Mouse (Mus musculus): ENCODE measurements around the gene Icmt. TPM values are rescaled to one million over a fixed set of nuclear protein-coding genes. Genes with fewer than 3 reads are reported as not detected.
A peak's percentile ranks its signal among the peaks of the same experiment; 100 is the strongest.

The Icmt gene
- polyA plus RNA-seq, 1 experiment from 2014 or later: 20.1 TPM

DNA sequence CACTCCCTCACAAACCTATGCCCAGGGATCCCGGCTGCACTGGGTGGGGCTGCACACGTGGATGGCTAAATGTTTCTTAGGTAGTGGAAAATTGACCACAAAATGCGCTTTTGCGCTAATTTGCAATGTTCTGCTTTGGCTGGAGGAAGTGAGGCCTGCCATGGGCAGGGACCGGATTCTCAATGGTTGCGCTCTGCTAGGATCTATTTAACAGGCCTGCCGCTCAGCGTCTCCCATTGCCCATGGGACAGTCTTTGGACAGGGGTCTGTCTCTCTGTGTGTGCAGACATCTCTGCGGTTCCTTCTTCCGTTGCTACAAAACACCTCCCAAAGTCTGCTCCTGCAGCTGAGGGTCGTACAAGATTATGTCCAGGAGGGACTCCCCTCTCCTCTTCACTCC is 6.0 kb upstream of the Icmt start:
- Histone ChIP-seq H3K9me3 (replicated peaks; ENCODE audit: control insufficient read depth, low read length) (no peaks in the 10 kb centered on the region), H3K4me2 (ENCODE audit: low read depth, low read length) (0 out of 2 replicates have a peak overlapping the region, but pooled peaks have one; percentile 41), H3K27me3 (ENCODE audit: control insufficient read depth, insufficient read depth, low read length) (peaks cover 63% of the 10 kb centered on the region), H3K27ac (ENCODE audit: low read length) (no peak overlapping the region), H3K4me3 (replicated peaks; ENCODE audit: low read length) (no peak overlapping the region), H3K4me1 (ENCODE audit: control insufficient read depth, insufficient read depth, low read length) (peaks cover 28% of the 10 kb centered on the region; the same call in 1 of the 2 replicates), H3K9ac (ENCODE audit: low read length) (no peak overlapping the region), H3K36me3 (ENCODE audit: control insufficient read depth, insufficient read depth, low read length) (no peaks in the 10 kb centered on the region)
- ATAC-seq (ENCODE audit: insufficient read depth, low FRiP score): no peak
- WGBS: 31% methylated on average over 11 of the region's 11 CpGs

- Histone ChIP-seq H3K4me3 (replicated peaks; ENCODE audit: low read length) (peak within 1 kb of the TSS; percentile 25), H3K4me2 (ENCODE audit: low read depth, low read length) (peak within 1 kb of the TSS; percentile 41), H3K9me3 (replicated peaks; ENCODE audit: control insufficient read depth, low read length) (no peaks in the 10 kb centered on the region), H3K9ac (ENCODE audit: low read length) (no peak within 1 kb of the TSS), H3K27me3 (ENCODE audit: control insufficient read depth, insufficient read depth, low read length) (peaks cover 57% of the 10 kb centered on the region), H3K36me3 (ENCODE audit: control insufficient read depth, insufficient read depth, low read length) (no peaks in the 10 kb centered on the region), H3K27ac (ENCODE audit: low read length) (no peak within 1 kb of the TSS), H3K4me1 (ENCODE audit: control insufficient read depth, insufficient read depth, low read length) (peaks cover 22% of the 10 kb centered on the region; the same call in 1 of the 2 replicates)
- no peak for ATAC-seq (ENCODE audit: insufficient read depth, low FRiP score)
- WGBS: 32% methylated on average over 6 of the region's 6 CpGs
Observed at GRCm38 (mm10) chr4:152291562-152291961, 5.5 kb upstream of the Icmt start, which contains the start of gene Hes3. TSS of gene Hes3 (minus strand) at chr4:152291662.

- no peak overlapping the region for H3K9ac ChIP-seq (ENCODE audit: low read length)
- H3K4me2 ChIP-seq (ENCODE audit: low read depth, low read length): no peak overlapping the region
- no peak for ATAC-seq (ENCODE audit: insufficient read depth, low FRiP score)
- no peaks in the 10 kb centered on the region for H3K36me3 ChIP-seq (ENCODE audit: control insufficient read depth, insufficient read depth, low read length)
- H3K27ac ChIP-seq (ENCODE audit: low read length): no peak overlapping the region
- H3K4me3 ChIP-seq (replicated peaks; ENCODE audit: low read length): no peak overlapping the region
- no peaks in the 10 kb centered on the region for H3K9me3 ChIP-seq (replicated peaks; ENCODE audit: control insufficient read depth, low read length)
- peaks cover 51% of the 10 kb centered on the region for H3K27me3 ChIP-seq (ENCODE audit: control insufficient read depth, insufficient read depth, low read length)
- H3K4me1 ChIP-seq (ENCODE audit: control insufficient read depth, insufficient read depth, low read length): peaks cover 22% of the 10 kb centered on the region; the same call in 1 of the 2 replicates
- WGBS: 15% methylated on average over 12 of the region's 12 CpGs
Observed at GRCm38 (mm10) chr4:152292102-152292765, 4.8 kb upstream of the Icmt start.

- no peak for ATAC-seq (ENCODE audit: insufficient read depth, low FRiP score)
- H3K27ac ChIP-seq (ENCODE audit: low read length): no peak overlapping the region
Observed at GRCm38 (mm10) chr4:152294188-152294929, 2.7 kb upstream of the Icmt start.

DNA sequence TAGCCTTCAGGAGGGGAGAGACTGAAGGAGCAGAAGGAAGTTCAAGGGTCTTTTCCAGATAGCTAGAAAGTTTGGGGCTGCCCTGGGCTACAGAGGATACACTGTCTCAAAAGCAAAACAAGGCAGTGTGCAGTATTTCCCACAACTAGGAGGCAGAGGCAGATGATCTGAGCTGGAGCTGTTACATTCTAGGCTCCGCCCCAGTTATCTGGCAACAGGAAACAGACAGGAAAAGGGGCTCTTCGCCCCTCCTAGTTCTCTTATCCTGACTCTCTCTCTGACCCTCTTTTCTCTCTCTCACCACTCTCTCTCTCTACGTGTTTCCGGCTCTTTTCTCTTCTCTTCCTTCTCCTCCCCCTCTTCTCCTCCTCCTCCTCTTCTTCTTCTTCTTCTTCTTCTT is 1.1 kb upstream of the Icmt start:
- no peak for ATAC-seq (ENCODE audit: insufficient read depth, low FRiP score)
- Histone ChIP-seq H3K4me2 (ENCODE audit: low read depth, low read length) (no peak overlapping the region), H3K4me1 (ENCODE audit: control insufficient read depth, insufficient read depth, low read length) (peaks cover 25% of the 10 kb centered on the region), H3K4me3 (replicated peaks; ENCODE audit: low read length) (no peak overlapping the region), H3K36me3 (ENCODE audit: control insufficient read depth, insufficient read depth, low read length) (no peaks in the 10 kb centered on the region), H3K27ac (ENCODE audit: low read length) (peak overlapping the region; percentile 31; the same call in 1 of the 2 replicates), H3K27me3 (ENCODE audit: control insufficient read depth, insufficient read depth, low read length) (peaks cover 22% of the 10 kb centered on the region), H3K9ac (ENCODE audit: low read length) (no peak overlapping the region), H3K9me3 (replicated peaks; ENCODE audit: control insufficient read depth, low read length) (no peaks in the 10 kb centered on the region)
- WGBS: 38% methylated on average over 4 of the region's 4 CpGs

More at GRCm38 (mm10) chr4:152294188-152294929, 2.7 kb upstream of the Icmt start:
- peaks cover 35% of the 10 kb centered on the region for H3K4me1 ChIP-seq (ENCODE audit: control insufficient read depth, insufficient read depth, low read length)
- no peak overlapping the region for H3K9ac ChIP-seq (ENCODE audit: low read length)
- 51% methylated on average over 10 of the region's 10 CpGs for WGBS
- H3K4me3 ChIP-seq (replicated peaks; ENCODE audit: low read length): no peak overlapping the region
- peaks cover 36% of the 10 kb centered on the region for H3K27me3 ChIP-seq (ENCODE audit: control insufficient read depth, insufficient read depth, low read length)
- H3K36me3 ChIP-seq (ENCODE audit: control insufficient read depth, insufficient read depth, low read length): no peaks in the 10 kb centered on the region
- no peaks in the 10 kb centered on the region for H3K9me3 ChIP-seq (replicated peaks; ENCODE audit: control insufficient read depth, low read length)
- H3K4me2 ChIP-seq (ENCODE audit: low read depth, low read length): no peak overlapping the region

DNA sequence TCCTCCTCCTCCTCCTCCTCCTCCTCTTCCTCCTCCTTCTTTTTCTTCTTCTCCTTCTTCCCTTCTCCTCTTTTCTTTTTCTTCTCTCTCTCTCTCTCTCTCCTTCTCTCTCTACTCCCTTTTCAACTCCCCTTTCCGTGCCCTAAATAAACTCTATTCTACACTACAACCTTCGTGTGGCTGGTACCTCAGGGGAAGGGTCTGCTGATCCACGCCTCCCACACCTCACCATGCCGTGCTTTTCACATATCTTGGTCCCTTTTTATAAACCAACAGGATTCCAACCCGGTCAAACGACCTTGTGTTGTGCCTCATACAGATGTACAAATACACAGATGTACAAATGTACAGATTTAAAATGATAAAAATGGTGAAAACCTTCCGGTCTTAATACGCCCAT is 656 bp upstream of the Icmt start:
- H3K36me3 ChIP-seq (ENCODE audit: control insufficient read depth, insufficient read depth, low read length): no peaks in the 10 kb centered on the region
- H3K27me3 ChIP-seq (ENCODE audit: control insufficient read depth, insufficient read depth, low read length): peaks cover 17% of the 10 kb centered on the region
- peak overlapping the region; percentile 94 for H3K4me3 ChIP-seq (replicated peaks; ENCODE audit: low read length)
- H3K9me3 ChIP-seq (replicated peaks; ENCODE audit: control insufficient read depth, low read length): no peaks in the 10 kb centered on the region
- peak overlapping the region; percentile 59 for H3K4me2 ChIP-seq (ENCODE audit: low read depth, low read length)
- H3K9ac ChIP-seq (ENCODE audit: low read length): peak overlapping the region; percentile 73
- WGBS: 10% methylated on average over 8 of the region's 8 CpGs
- H3K4me1 ChIP-seq (ENCODE audit: control insufficient read depth, insufficient read depth, low read length): peaks cover 25% of the 10 kb centered on the region
- peak overlapping the region; percentile 78 for H3K27ac ChIP-seq (ENCODE audit: low read length)
- ATAC-seq (ENCODE audit: insufficient read depth, low FRiP score): no peak

DNA sequence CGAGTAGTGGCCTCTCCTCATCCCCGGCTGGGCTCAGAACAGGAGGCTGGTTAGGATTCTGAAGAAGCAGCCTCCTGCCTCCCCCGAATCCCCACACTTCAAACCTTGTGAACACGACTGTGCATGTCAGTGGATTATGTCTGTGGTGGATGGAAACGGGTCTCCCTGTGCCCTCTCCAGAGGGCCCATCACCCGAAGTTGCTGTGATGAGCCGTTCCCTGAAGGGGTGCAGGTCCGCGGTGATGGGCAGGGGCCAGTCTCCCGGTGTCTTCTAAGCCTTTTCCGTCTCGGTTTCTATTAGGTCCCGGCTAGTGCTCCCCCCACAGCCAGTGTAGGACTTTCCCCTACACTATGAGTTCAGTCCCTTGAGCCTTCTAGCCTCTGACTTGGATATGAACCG is 1.8 kb downstream of the Icmt start:
- H3K9ac ChIP-seq (ENCODE audit: low read length): peak overlapping the region; percentile 20; the same call in 1 of the 2 replicates
- H3K4me1 ChIP-seq (ENCODE audit: control insufficient read depth, insufficient read depth, low read length): peaks cover 17% of the 10 kb centered on the region
- H3K36me3 ChIP-seq (ENCODE audit: control insufficient read depth, insufficient read depth, low read length): 0 out of 2 replicates have a peak, but pooled peaks cover 3% of the 10 kb centered on the region
- H3K9me3 ChIP-seq (replicated peaks; ENCODE audit: control insufficient read depth, low read length): no peaks in the 10 kb centered on the region
- ATAC-seq (ENCODE audit: insufficient read depth, low FRiP score): no peak
- H3K4me3 ChIP-seq (replicated peaks; ENCODE audit: low read length): no peak overlapping the region
- 83% methylated on average over 14 of the region's 14 CpGs for WGBS
- H3K27ac ChIP-seq (ENCODE audit: low read length): no peak overlapping the region
- H3K27me3 ChIP-seq (ENCODE audit: control insufficient read depth, insufficient read depth, low read length): no peaks in the 10 kb centered on the region
- 0 out of 2 replicates have a peak overlapping the region, but pooled peaks have one; percentile 94 for H3K4me2 ChIP-seq (ENCODE audit: low read depth, low read length)

- Histone ChIP-seq H3K4me2 (ENCODE audit: low read depth, low read length) (no peak overlapping the region), H3K36me3 (ENCODE audit: control insufficient read depth, insufficient read depth, low read length) (0 out of 2 replicates have a peak, but pooled peaks cover 3% of the 10 kb centered on the region), H3K4me1 (ENCODE audit: control insufficient read depth, insufficient read depth, low read length) (peaks cover 17% of the 10 kb centered on the region), H3K9ac (ENCODE audit: low read length) (no peak overlapping the region), H3K4me3 (replicated peaks; ENCODE audit: low read length) (no peak overlapping the region), H3K27me3 (ENCODE audit: control insufficient read depth, insufficient read depth, low read length) (no peaks in the 10 kb centered on the region), H3K27ac (ENCODE audit: low read length) (no peak overlapping the region), H3K9me3 (replicated peaks; ENCODE audit: control insufficient read depth, low read length) (no peaks in the 10 kb centered on the region)
- 87% methylated on average over 8 of the region's 8 CpGs for WGBS
- ATAC-seq (ENCODE audit: insufficient read depth, low FRiP score): no peak
Observed at GRCm38 (mm10) chr4:152300375-152300774, 3.3 kb downstream of the Icmt start.

GRCm38 (mm10) chr4:152302012-152302411 is 5.0 kb downstream of the Icmt start:
- no peak for ATAC-seq (ENCODE audit: insufficient read depth, low FRiP score)
- no peak overlapping the region for H3K27ac ChIP-seq (ENCODE audit: low read length)
- H3K4me1 ChIP-seq (ENCODE audit: control insufficient read depth, insufficient read depth, low read length): peaks cover 13% of the 10 kb centered on the region
- no peak overlapping the region for H3K4me3 ChIP-seq (replicated peaks; ENCODE audit: low read length)
- no peak overlapping the region for H3K4me2 ChIP-seq (ENCODE audit: low read depth, low read length)
- H3K9me3 ChIP-seq (replicated peaks; ENCODE audit: control insufficient read depth, low read length): no peaks in the 10 kb centered on the region
- no peaks in the 10 kb centered on the region for H3K27me3 ChIP-seq (ENCODE audit: control insufficient read depth, insufficient read depth, low read length)
- no peak overlapping the region for H3K9ac ChIP-seq (ENCODE audit: low read length)
- WGBS: 77% methylated on average over 11 of the region's 11 CpGs
- H3K36me3 ChIP-seq (ENCODE audit: control insufficient read depth, insufficient read depth, low read length): 0 out of 2 replicates have a peak, but pooled peaks cover 3% of the 10 kb centered on the region

Measured in stomach, embryonic 16.5 days (tissue).